Mouse (Mus musculus): ENCODE data around the gene BC005537. TPM values are rescaled to one million over a fixed set of nuclear protein-coding genes. Genes with fewer than 3 reads are reported as not detected.

Gene BC005537
- polyA plus RNA-seq, 1 experiment from 2014 or later, result 19.2 TPM

DNA sequence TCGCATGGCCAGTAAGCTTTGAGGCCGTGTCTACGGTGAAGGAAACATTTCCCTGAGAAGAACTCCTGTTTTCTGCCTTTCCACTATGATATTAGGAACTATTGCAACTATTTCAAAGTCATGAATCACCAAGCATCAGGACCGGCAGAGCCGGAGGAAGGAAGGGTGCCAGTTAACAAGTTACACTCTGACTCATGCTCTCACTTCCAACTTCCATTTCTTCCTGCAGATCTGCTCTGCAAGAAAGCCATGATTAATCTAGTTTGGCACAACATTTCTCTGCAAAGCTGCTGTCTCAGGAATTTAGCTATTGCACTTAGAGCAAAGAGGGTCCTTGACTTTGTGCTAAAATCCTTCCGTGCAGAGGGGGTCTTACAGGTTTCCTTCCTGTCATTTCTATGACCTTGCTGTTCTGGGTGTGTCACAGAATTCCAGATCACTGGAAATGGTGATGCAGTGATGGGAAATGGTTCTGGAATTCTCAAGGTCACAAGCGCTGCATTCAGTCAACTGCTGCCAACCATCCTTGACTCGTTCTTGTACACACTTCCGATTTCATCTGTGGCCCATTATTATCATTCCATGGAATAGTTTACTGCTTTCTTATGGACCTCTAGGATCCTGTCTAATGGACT lies 8.9 kb upstream of the BC005537 start:
- no peaks in the 10 kb centered on the region for H3K27me3 ChIP-seq (ENCODE audit: control insufficient read depth, insufficient read depth, low read length)
- no peak overlapping the region for H3K27ac ChIP-seq (ENCODE audit: low read depth, low read length)
- H3K4me2 ChIP-seq, result no peak overlapping the region
- no peak for ATAC-seq (replicated peaks; ENCODE audit: insufficient number of reproducible peaks, low FRiP score, low TSS enrichment)
- no peaks in the 10 kb centered on the region for H3K4me1 ChIP-seq (ENCODE audit: control insufficient read depth, insufficient read depth, low read length)
- no peaks in the 10 kb centered on the region for H3K36me3 ChIP-seq (ENCODE audit: control insufficient read depth, insufficient read depth, low read length)
- no peaks in the 10 kb centered on the region for H3K9me3 ChIP-seq (replicated peaks; ENCODE audit: control insufficient read depth, low read length)
- 77% methylated on average over 9 of the region's 9 CpGs for WGBS (ENCODE audit: insufficient replicate concordance)
- no peak overlapping the region for H3K9ac ChIP-seq (ENCODE audit: low read depth, low read length)
- no peak overlapping the region for H3K4me3 ChIP-seq (ENCODE audit: low read depth, low read length)

DNA sequence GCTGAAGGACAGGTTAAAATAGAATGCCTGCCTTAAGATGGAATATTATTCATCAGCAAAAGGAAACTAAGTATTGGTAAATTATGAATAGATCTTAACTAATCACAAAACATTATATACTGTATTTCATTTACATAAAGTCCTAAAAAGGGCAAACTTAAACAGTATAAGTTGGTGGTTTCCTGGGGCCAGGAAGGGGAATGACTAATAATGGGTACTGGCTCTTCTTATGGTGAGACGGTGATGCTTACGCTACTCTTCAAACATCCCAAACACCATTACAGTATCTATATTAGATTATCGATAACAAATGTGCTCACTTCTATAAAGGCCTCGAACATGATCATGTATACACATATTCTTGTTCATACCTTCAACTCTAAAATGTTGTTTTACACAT lies 2.8 kb upstream of the BC005537 start:
- 91% methylated on average over 4 of the region's 4 CpGs for WGBS (ENCODE audit: insufficient replicate concordance)
- Histone ChIP-seq H3K27me3 (ENCODE audit: control insufficient read depth, insufficient read depth, low read length) (no peaks in the 10 kb centered on the region), H3K9ac (ENCODE audit: low read depth, low read length) (no peak overlapping the region), H3K27ac (ENCODE audit: low read depth, low read length) (no peak overlapping the region), H3K4me2 (no peak overlapping the region), H3K4me1 (ENCODE audit: control insufficient read depth, insufficient read depth, low read length) (no peaks in the 10 kb centered on the region), H3K4me3 (ENCODE audit: low read depth, low read length) (no peak overlapping the region), H3K36me3 (ENCODE audit: control insufficient read depth, insufficient read depth, low read length) (no peaks in the 10 kb centered on the region), H3K9me3 (replicated peaks; ENCODE audit: control insufficient read depth, low read length) (no peaks in the 10 kb centered on the region)
- ATAC-seq (replicated peaks; ENCODE audit: insufficient number of reproducible peaks, low FRiP score, low TSS enrichment), result no peak

DNA sequence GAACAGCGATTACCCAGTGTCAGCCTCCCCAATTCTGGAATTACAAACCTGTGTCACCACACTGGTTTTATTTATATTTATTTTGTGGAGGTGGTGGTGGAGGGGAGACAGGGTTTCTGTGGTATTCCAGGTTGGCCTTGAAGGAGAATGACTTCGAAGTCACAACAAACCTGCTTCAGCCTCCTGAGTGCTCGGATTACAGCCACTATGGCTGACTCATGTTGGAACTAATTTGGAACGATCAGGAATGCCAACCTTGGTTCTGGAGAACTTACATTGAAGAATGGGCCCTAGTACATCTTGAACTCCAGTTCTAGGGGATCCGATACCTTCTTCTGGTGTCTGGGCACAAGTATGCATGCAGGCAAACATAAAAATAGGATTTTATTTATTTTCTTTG lies 2.1 kb upstream of the BC005537 start:
- no peaks in the 10 kb centered on the region for H3K36me3 ChIP-seq (ENCODE audit: control insufficient read depth, insufficient read depth, low read length)
- H3K4me1 ChIP-seq (ENCODE audit: control insufficient read depth, insufficient read depth, low read length), result peaks cover 4% of the 10 kb centered on the region; the same call in 1 of the 2 replicates
- H3K27ac ChIP-seq (ENCODE audit: low read depth, low read length), result no peak overlapping the region
- H3K9ac ChIP-seq (ENCODE audit: low read depth, low read length), result peak overlapping the region; percentile 97
- peak overlapping the region; percentile 90 for H3K4me2 ChIP-seq
- no peak for ATAC-seq (replicated peaks; ENCODE audit: insufficient number of reproducible peaks, low FRiP score, low TSS enrichment)
- WGBS (ENCODE audit: insufficient replicate concordance), result 62% methylated on average over 5 of the region's 5 CpGs
- H3K9me3 ChIP-seq (replicated peaks; ENCODE audit: control insufficient read depth, low read length), result no peaks in the 10 kb centered on the region
- H3K27me3 ChIP-seq (ENCODE audit: control insufficient read depth, insufficient read depth, low read length), result no peaks in the 10 kb centered on the region
- H3K4me3 ChIP-seq (ENCODE audit: low read depth, low read length), result peak overlapping the region; percentile 65

DNA sequence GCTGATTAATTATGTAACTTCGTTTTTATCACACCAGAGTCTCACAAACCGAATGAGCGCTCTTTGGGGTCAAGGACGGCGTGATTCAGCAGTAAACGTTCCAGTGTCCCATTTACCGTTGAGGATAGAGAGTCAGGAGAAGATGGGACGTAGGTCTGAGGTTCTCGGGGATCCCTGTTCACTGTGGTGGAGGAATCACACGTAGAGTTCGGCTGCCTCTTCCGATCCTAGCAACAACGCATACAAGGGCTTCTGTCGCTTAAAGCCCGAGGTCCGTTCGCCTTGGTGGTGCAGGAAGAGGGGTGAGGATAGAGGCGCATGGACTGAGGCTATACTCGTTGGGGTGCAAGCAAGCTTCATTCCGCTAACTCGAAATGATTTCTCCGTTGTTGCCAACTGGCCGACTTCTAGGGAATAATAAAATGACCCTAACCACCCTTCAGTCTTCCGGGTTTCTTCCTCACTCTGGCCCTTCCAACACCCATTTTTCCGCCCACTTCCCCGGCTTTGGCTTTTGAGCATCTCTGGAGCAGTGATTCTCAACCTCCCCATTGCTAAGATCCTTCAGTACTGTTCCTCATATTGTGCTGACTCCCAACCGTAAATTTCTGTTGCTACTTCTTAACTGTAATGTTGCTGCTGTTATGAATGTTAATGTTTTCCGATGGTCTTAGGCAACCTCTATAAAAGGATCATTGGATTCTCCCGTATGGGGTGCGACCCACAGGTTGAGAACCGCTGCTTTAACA lies 1.4 kb upstream of the BC005537 start:
- Histone ChIP-seq H3K4me3 (ENCODE audit: low read depth, low read length) (peak overlapping the region; percentile 65), H3K4me2 (peak overlapping the region; percentile 90), H3K9ac (ENCODE audit: low read depth, low read length) (peak overlapping the region; percentile 97), H3K4me1 (ENCODE audit: control insufficient read depth, insufficient read depth, low read length) (peaks cover 4% of the 10 kb centered on the region; the same call in 1 of the 2 replicates), H3K9me3 (replicated peaks; ENCODE audit: control insufficient read depth, low read length) (no peaks in the 10 kb centered on the region), H3K36me3 (ENCODE audit: control insufficient read depth, insufficient read depth, low read length) (no peaks in the 10 kb centered on the region), H3K27me3 (ENCODE audit: control insufficient read depth, insufficient read depth, low read length) (no peaks in the 10 kb centered on the region), H3K27ac (ENCODE audit: low read depth, low read length) (peak overlapping the region; percentile 87)
- under 1% methylated on average over 31 of the region's 31 CpGs for WGBS (ENCODE audit: insufficient replicate concordance)
- ATAC-seq (replicated peaks; ENCODE audit: insufficient number of reproducible peaks, low FRiP score, low TSS enrichment), result peak; percentile 16; the same call in 1 of the 2 replicates

DNA sequence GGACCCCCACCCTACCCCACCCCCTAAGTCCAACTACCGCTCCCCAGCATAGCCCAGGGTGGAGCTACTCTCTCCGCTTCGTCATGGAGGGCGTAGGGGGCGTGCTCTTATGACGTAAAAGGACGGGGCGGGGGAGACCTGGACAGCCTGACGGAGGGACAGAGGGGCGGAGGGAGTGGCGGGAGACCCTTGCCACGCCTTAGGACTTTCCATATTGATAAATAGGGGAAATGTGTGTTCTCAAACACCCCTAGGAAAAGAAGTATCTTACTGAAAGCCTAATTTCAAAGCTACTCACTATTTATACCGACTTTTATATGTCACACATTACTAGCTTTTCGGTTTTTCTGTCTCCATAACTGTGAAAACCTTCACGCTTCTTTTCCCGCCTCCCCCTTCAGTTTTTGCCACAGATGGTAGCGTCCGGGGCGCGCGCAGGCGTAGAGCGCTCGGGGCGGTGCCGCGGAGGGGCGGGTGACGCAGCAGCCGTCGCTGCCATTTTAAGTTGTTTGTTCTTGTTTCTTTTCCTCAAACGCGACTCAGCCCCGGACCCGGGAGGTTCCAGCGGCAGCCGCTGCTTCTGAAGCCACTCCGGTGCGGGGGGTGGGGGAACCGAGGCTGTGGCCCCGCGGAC lies 666 bp upstream of the BC005537 start:
- no peaks in the 10 kb centered on the region for H3K27me3 ChIP-seq (ENCODE audit: control insufficient read depth, insufficient read depth, low read length)
- peak overlapping the region; percentile 90 for H3K4me2 ChIP-seq
- H3K4me1 ChIP-seq (ENCODE audit: control insufficient read depth, insufficient read depth, low read length), result peaks cover 4% of the 10 kb centered on the region; the same call in 1 of the 2 replicates
- no peaks in the 10 kb centered on the region for H3K9me3 ChIP-seq (replicated peaks; ENCODE audit: control insufficient read depth, low read length)
- peak; percentile 97 for ATAC-seq (replicated peaks; ENCODE audit: insufficient number of reproducible peaks, low FRiP score, low TSS enrichment)
- no peaks in the 10 kb centered on the region for H3K36me3 ChIP-seq (ENCODE audit: control insufficient read depth, insufficient read depth, low read length)
- H3K9ac ChIP-seq (ENCODE audit: low read depth, low read length), result peak overlapping the region; percentile 97
- WGBS (ENCODE audit: insufficient replicate concordance), result under 1% methylated on average over 42 of the region's 42 CpGs
- H3K27ac ChIP-seq (ENCODE audit: low read depth, low read length), result peak overlapping the region; percentile 99
- peak overlapping the region; percentile 94 for H3K4me3 ChIP-seq (ENCODE audit: low read depth, low read length)

DNA sequence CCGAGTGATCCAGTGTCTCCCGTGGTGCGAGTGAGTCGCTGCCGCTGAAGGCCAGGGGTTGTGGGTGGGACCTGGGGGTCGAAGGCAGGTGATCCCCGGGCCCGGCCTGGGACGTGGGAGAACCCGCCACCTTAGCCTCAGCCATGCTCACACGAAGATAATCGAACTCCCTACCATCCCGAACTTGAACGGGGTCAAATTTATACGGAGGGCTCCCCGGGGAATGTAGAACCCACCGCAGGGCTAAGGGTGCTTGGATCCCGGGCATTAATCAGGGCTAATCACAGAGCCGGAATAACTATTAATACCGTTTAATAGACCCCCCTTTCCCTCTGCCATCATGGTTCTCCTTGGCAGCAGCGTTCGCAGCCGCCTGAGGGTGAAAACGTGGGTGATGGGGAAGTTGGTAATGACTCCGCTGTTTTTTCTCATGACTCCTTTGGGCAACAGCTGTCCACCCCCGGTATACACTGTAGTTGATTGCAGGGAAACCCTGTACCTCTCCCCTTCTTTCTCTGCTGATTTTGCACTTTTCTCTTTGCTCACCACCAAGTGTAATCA lies 754 bp downstream of the BC005537 start:
- peak overlapping the region; percentile 99; the same call in 1 of the 2 replicates for H3K27ac ChIP-seq (ENCODE audit: low read depth, low read length)
- H3K9ac ChIP-seq (ENCODE audit: low read depth, low read length), result peak overlapping the region; percentile 97
- H3K4me3 ChIP-seq (ENCODE audit: low read depth, low read length), result peak overlapping the region; percentile 94
- WGBS (ENCODE audit: insufficient replicate concordance), result under 1% methylated on average over 26 of the region's 26 CpGs
- peak overlapping the region; percentile 90 for H3K4me2 ChIP-seq
- H3K9me3 ChIP-seq (replicated peaks; ENCODE audit: control insufficient read depth, low read length), result no peaks in the 10 kb centered on the region
- peaks cover 4% of the 10 kb centered on the region; the same call in 1 of the 2 replicates for H3K4me1 ChIP-seq (ENCODE audit: control insufficient read depth, insufficient read depth, low read length)
- peaks cover 2% of the 10 kb centered on the region for H3K36me3 ChIP-seq (ENCODE audit: control insufficient read depth, insufficient read depth, low read length)
- ATAC-seq (replicated peaks; ENCODE audit: insufficient number of reproducible peaks, low FRiP score, low TSS enrichment), result no peak
- H3K27me3 ChIP-seq (ENCODE audit: control insufficient read depth, insufficient read depth, low read length), result no peaks in the 10 kb centered on the region

DNA sequence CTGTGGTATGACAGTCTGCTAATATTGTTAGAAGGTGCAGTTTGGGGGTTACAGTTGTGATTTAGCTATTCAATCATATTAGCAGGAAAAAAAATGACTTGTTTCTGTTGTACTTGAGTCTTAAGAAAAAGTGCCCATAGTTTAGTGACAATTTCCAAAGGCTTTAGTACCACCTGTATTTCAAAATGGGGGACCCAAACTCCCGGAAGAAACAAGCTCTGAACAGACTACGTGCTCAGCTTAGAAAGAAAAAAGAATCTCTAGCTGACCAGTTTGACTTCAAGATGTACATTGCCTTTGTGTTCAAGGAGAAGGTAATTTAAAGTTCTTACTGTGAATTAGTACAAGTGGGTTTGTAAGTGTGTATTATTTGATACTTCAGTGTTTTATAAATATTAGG lies 1.7 kb downstream of the BC005537 start:
- Histone ChIP-seq H3K4me2 (peak overlapping the region; percentile 90), H3K27ac (ENCODE audit: low read depth, low read length) (no peak overlapping the region), H3K27me3 (ENCODE audit: control insufficient read depth, insufficient read depth, low read length) (no peaks in the 10 kb centered on the region), H3K9ac (ENCODE audit: low read depth, low read length) (peak overlapping the region; percentile 58; the same call in 1 of the 2 replicates), H3K9me3 (replicated peaks; ENCODE audit: control insufficient read depth, low read length) (no peaks in the 10 kb centered on the region), H3K4me1 (ENCODE audit: control insufficient read depth, insufficient read depth, low read length) (peaks cover 4% of the 10 kb centered on the region; the same call in 1 of the 2 replicates), H3K4me3 (ENCODE audit: low read depth, low read length) (peak overlapping the region; percentile 94), H3K36me3 (ENCODE audit: control insufficient read depth, insufficient read depth, low read length) (peaks cover 9% of the 10 kb centered on the region)
- WGBS (ENCODE audit: insufficient replicate concordance), result 29% methylated on average over 2 of the region's 2 CpGs
- no peak for ATAC-seq (replicated peaks; ENCODE audit: insufficient number of reproducible peaks, low FRiP score, low TSS enrichment)

DNA sequence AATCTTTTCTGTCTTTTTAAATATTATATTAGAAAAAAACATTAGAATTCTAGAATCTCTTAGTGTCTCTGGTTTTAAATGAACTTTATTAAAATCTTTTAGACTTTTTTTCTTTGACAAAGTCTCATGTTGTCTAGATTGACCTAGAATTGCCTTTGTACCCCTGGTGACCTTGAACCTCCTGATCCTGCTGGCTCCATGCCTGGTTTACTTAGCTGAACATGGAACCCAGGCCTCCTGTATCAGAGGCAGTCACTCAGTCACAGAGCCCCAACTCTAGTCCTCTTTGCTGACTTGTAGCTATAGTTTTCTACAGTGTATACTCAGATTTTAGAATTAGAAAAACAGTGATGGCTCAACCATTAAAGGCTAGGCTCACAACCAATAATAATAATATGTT lies 4.6 kb downstream of the BC005537 start:
- peaks cover 29% of the 10 kb centered on the region for H3K36me3 ChIP-seq (ENCODE audit: control insufficient read depth, insufficient read depth, low read length)

More for the DNA sequence above, 4.6 kb downstream of the BC005537 start:
- Histone ChIP-seq H3K9me3 (replicated peaks; ENCODE audit: control insufficient read depth, low read length) (no peaks in the 10 kb centered on the region), H3K4me2 (no peak overlapping the region), H3K9ac (ENCODE audit: low read depth, low read length) (no peak overlapping the region), H3K27me3 (ENCODE audit: control insufficient read depth, insufficient read depth, low read length) (no peaks in the 10 kb centered on the region), H3K27ac (ENCODE audit: low read depth, low read length) (no peak overlapping the region), H3K4me3 (ENCODE audit: low read depth, low read length) (no peak overlapping the region), H3K4me1 (ENCODE audit: control insufficient read depth, insufficient read depth, low read length) (peaks cover 4% of the 10 kb centered on the region; the same call in 1 of the 2 replicates)
- no peak for ATAC-seq (replicated peaks; ENCODE audit: insufficient number of reproducible peaks, low FRiP score, low TSS enrichment)

Measured in heart, embryonic 11.5 days (tissue).